Mouse (Mus musculus): Measurements from ENCODE around the gene Gm21988. TPM values are rescaled to one million over a fixed set of nuclear protein-coding genes. Genes with fewer than 3 reads are reported as not detected.

The Gm21988 gene
- polyA plus RNA-seq, 1 experiment = 9.7 TPM

DNA sequence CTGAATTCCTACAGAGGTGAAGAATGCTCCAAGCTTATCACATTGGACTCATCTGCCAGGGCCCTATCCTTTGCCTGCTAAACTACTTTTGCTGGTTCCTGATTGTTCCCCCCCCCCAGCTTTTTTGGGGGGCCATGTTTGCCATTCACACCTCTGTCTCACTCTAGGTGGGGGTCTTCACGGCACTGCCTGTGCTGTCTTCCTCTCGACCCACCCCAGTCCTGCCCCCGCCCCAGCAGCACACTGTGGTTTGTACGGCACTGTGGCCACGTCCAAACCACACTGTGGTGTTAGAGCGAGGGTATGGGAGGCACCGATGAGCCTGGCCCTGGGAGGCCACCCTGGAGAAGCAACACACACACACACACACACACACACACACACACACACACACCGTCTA lies 5.1 kb downstream of the Gm21988 start:
- peak overlapping the region; percentile 52 for H3K4me3 ChIP-seq (replicated peaks; ENCODE audit: insufficient read depth, low read depth, low read length)
- TF ChIP-seq POLR2A (IDR thresholded peaks at IDR 0.05; ENCODE audit: borderline replicate concordance, insufficient read depth, low read length) = no peak
- TF ChIP-seq CTCF (IDR thresholded peaks at IDR 0.05; ENCODE audit: borderline replicate concordance, insufficient read depth, low read depth, low read length) = no peak
- no peaks in the 10 kb centered on the region for H3K27me3 ChIP-seq (ENCODE audit: control insufficient read depth, insufficient read depth, low read length)
- H3K27ac ChIP-seq (ENCODE audit: insufficient read depth, low read length) = peak overlapping the region; percentile 39; the same call in 1 of the 2 replicates
- DNase-seq = no peak
- peaks cover 10% of the 10 kb centered on the region for H3K4me1 ChIP-seq (ENCODE audit: control insufficient read depth, insufficient read depth, low read length)
- WGBS = 49% methylated on average over 8 of the region's 8 CpGs

DNA sequence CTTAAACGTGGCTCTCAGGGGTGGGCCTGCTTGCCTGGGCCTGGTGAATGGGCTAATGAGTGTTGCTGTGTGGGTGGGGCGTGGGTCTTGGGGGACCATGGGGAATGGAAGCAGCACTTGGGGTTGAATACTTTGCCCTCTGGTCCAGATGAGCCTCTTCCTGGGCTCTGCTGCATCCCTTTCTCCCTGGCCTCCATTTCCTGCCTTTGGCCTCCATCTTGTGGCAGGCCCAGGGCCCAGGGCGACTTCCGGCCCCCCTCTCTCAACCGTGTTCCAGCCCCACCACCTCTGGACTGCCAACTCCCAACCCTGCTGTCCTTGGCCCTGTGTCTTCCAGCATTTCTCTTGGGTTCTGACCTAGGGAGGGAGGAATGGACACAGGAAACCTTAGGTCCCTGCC lies 5.6 kb downstream of the Gm21988 start:
- TF ChIP-seq POLR2A (IDR thresholded peaks at IDR 0.05; ENCODE audit: borderline replicate concordance, insufficient read depth, low read length) (no peak), CTCF (IDR thresholded peaks at IDR 0.05; ENCODE audit: borderline replicate concordance, insufficient read depth, low read depth, low read length) (no peak)
- 30% methylated on average over 5 of the region's 5 CpGs for WGBS
- Histone ChIP-seq H3K4me1 (ENCODE audit: control insufficient read depth, insufficient read depth, low read length) (peaks cover 10% of the 10 kb centered on the region), H3K27ac (ENCODE audit: insufficient read depth, low read length) (peak overlapping the region; percentile 39; the same call in 1 of the 2 replicates), H3K4me3 (replicated peaks; ENCODE audit: insufficient read depth, low read depth, low read length) (peak overlapping the region; percentile 52), H3K27me3 (ENCODE audit: control insufficient read depth, insufficient read depth, low read length) (no peaks in the 10 kb centered on the region)
- peak in 1 of 2 experiments; percentile 40 for DNase-seq

DNA sequence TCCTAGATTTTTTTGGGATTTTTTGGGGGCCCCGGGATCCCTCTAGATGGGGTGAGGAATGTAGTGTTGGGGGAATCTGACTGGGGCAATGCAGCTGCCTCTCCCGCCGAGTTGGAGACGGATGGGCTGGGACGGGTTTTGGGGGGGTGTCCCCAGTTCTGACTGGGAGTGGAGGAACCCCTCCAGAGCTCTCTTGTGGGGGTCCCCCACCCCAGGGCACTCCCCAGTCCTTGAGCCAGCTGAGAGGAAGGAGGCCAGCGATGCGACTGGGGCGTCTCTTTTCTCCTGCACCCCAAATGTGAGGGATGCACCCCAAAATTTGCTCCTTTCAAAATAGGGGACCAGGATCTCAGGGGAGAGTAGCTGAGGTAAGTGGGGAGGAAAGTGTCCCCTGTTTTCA lies 6.6 kb downstream of the Gm21988 start:
- peaks cover 10% of the 10 kb centered on the region for H3K4me1 ChIP-seq (ENCODE audit: control insufficient read depth, insufficient read depth, low read length)
- H3K27ac ChIP-seq (ENCODE audit: insufficient read depth, low read length) = peak overlapping the region; percentile 86
- WGBS = 2% methylated on average over 8 of the region's 8 CpGs
- H3K27me3 ChIP-seq (ENCODE audit: control insufficient read depth, insufficient read depth, low read length) = no peaks in the 10 kb centered on the region
- no peak for TF ChIP-seq CTCF (IDR thresholded peaks at IDR 0.05; ENCODE audit: borderline replicate concordance, insufficient read depth, low read depth, low read length)
- TF ChIP-seq POLR2A (IDR thresholded peaks at IDR 0.05; ENCODE audit: borderline replicate concordance, insufficient read depth, low read length) = 0 out of 2 replicates have a peak, but pooled peaks have one; percentile 21
- peak in 1 of 2 experiments; percentile 71 for DNase-seq
- peak overlapping the region; percentile 80 for H3K4me3 ChIP-seq (replicated peaks; ENCODE audit: insufficient read depth, low read depth, low read length)

DNA sequence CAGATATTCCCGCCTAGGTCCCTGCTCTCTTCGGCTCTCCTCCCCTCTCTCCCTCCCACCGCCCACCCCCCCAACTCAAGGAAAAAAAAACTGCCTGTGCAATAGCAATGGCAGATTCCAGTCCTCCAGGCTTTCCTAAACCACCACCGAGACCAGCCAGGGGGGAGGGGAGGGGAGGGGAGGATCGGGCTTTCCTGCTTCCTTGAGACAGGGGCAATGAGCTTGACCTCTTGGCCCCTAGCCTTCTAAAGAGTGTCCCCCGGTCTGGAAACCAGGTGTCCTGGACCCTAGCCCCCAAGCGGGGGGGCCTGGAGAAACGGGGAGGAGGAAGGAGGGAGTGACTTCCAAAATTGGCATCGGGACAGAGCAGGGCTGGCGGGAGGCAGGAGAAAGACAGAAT lies 7.1 kb downstream of the Gm21988 start:
- no peak for TF ChIP-seq CTCF (IDR thresholded peaks at IDR 0.05; ENCODE audit: borderline replicate concordance, insufficient read depth, low read depth, low read length)
- no peak for TF ChIP-seq POLR2A (IDR thresholded peaks at IDR 0.05; ENCODE audit: borderline replicate concordance, insufficient read depth, low read length)
- 6% methylated on average over 10 of the region's 10 CpGs for WGBS
- peak; percentile 71 to 85 for DNase-seq
- Histone ChIP-seq H3K4me1 (ENCODE audit: control insufficient read depth, insufficient read depth, low read length) (peaks cover 10% of the 10 kb centered on the region), H3K27me3 (ENCODE audit: control insufficient read depth, insufficient read depth, low read length) (no peaks in the 10 kb centered on the region), H3K27ac (ENCODE audit: insufficient read depth, low read length) (peak overlapping the region; percentile 86), H3K4me3 (replicated peaks; ENCODE audit: insufficient read depth, low read depth, low read length) (peak overlapping the region; percentile 80)

DNA sequence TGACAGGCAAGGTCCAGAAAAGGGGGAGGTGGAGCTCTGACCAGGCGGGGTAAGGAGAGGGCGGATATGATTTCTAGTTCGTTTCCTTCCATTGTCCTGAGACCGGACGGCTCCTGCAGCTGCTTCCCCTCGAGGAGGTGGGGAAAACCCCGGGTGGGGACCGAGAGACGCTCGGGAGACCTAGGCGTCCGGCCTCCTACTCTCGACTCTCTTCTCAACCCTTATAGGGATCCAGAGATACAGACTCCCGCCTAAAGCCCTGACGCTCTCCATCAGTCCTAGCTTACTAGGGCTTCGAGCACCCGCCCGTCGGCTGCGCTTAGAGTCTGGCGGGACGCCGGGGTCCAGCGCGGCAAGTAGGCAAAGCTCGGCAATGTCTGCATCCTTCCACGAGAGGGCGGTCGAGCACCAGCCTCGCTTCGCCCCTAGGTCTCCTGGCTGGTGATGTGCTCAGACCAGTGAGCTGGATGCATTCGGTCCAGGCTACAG lies 9.3 kb downstream of the Gm21988 start:
- Histone ChIP-seq H3K4me3 (replicated peaks; ENCODE audit: insufficient read depth, low read depth, low read length) (no peak overlapping the region), H3K27me3 (ENCODE audit: control insufficient read depth, insufficient read depth, low read length) (no peaks in the 10 kb centered on the region), H3K4me1 (ENCODE audit: control insufficient read depth, insufficient read depth, low read length) (peaks cover 13% of the 10 kb centered on the region), H3K27ac (ENCODE audit: insufficient read depth, low read length) (no peak overlapping the region)
- WGBS = 1% methylated on average over 32 of the region's 32 CpGs
- peak; percentile 80 to 86 for DNase-seq
- TF ChIP-seq CTCF (IDR thresholded peaks at IDR 0.05; ENCODE audit: borderline replicate concordance, insufficient read depth, low read depth, low read length) (peak; percentile 93), POLR2A (IDR thresholded peaks at IDR 0.05; ENCODE audit: borderline replicate concordance, insufficient read depth, low read length) (no peak)

DNA sequence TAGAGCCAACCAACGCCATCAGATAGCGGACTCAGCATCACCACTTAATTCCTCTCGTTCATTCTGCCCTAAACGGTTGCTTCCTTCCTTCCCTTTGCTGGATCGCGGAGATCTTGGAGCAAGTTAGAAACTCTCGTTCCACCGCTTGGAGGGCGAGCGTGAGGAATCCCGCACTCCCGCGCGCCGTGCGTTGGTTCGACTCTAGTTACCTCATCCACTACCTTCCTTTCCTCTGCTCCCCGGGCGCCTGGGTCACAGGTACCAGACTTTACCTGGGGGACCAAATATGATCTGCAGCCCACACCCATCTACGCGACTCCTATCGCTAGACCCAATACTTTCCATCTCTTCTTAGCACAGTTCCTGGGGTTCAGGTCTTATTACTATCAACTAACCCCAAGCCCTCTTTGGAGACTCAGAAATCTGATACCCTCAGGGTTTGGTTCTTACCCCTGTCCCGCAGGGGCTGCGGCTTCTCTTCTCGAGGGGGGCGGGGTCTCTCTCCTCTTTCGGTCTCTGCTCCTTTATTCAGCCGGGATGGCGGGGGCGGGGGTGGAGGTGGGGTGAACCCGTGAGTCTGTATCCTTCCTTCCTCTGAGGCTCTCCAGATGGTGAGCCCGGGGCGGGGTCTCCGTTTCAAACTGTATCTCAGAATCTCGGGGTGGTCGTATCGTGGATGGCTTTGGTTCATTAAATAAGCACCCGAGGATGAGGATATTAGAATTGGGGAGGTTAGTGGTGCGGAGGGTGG lies 10.2 kb downstream of the Gm21988 start, which contains the start of gene Bcl6b:
Gene Bcl6b, minus strand, starts transcription at position 539 of the 751 bp plus-strand sequence.
- WGBS = 2% methylated on average over 39 of the region's 39 CpGs
- no peak within 1 kb of the TSS for H3K27ac ChIP-seq (ENCODE audit: insufficient read depth, low read length)
- H3K4me3 ChIP-seq (replicated peaks; ENCODE audit: insufficient read depth, low read depth, low read length) = peak within 1 kb of the TSS; percentile 32
- no peaks in the 10 kb centered on the region for H3K27me3 ChIP-seq (ENCODE audit: control insufficient read depth, insufficient read depth, low read length)
- H3K4me1 ChIP-seq (ENCODE audit: control insufficient read depth, insufficient read depth, low read length) = peaks cover 8% of the 10 kb centered on the region
- DNase-seq = no peak
- TF ChIP-seq CTCF (IDR thresholded peaks at IDR 0.05; ENCODE audit: borderline replicate concordance, insufficient read depth, low read depth, low read length) = no peak
- TF ChIP-seq POLR2A (IDR thresholded peaks at IDR 0.05; ENCODE audit: borderline replicate concordance, insufficient read depth, low read length) = no peak

DNA sequence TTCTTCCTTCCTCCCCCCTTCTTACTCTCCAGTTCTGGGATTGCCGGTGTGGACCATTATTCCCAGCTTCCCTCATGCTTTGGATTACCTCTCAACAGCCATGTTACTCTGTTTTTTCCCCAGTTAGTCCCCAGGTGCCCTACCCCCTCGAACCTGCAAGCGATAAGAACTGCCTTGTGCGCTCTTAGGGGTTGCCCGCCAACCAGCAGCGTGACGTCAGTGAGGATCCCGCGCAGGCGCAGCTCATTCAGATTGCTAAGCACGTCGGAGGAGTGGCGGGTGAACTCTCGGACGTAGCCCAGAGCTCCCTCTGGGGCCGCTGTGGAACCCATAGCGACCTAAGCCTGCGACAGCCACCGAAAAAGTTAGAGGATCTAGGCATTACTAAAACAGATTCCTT lies 10.8 kb downstream of the Gm21988 start:
- peak; percentile 82 to 85 for DNase-seq
- Histone ChIP-seq H3K27ac (ENCODE audit: insufficient read depth, low read length) (no peak overlapping the region), H3K4me1 (ENCODE audit: control insufficient read depth, insufficient read depth, low read length) (peaks cover 3% of the 10 kb centered on the region), H3K4me3 (replicated peaks; ENCODE audit: insufficient read depth, low read depth, low read length) (peak overlapping the region; percentile 32), H3K27me3 (ENCODE audit: control insufficient read depth, insufficient read depth, low read length) (no peaks in the 10 kb centered on the region)
- WGBS = under 1% methylated on average over 19 of the region's 19 CpGs
- peak; percentile 40; the same call in 1 of the 2 replicates for TF ChIP-seq POLR2A (IDR thresholded peaks at IDR 0.05; ENCODE audit: borderline replicate concordance, insufficient read depth, low read length)
- no peak for TF ChIP-seq CTCF (IDR thresholded peaks at IDR 0.05; ENCODE audit: borderline replicate concordance, insufficient read depth, low read depth, low read length)
